Mouse (Mus musculus): Measurements from ENCODE around the gene Rftn1.

GRCm38 (mm10) chr17:49951491-49951855 lies 239.0 kb downstream of the Rftn1 start:
- TF ChIP-seq POLR2A (IDR thresholded peaks at IDR 0.05; ENCODE audit: control insufficient read depth, low read depth, low read length) (no peak), CTCF (IDR thresholded peaks at IDR 0.05; ENCODE audit: control insufficient read depth, insufficient read depth, insufficient replicate concordance, low read depth, low read length) (no peak; the same call in 1 of the 2 replicates)
